Mouse (Mus musculus) midbrain, embryonic 13.5 days (tissue): Measurements from ENCODE around the gene Ralgapa1. TPM values are rescaled to one million over a fixed set of nuclear protein-coding genes. Genes with fewer than 3 reads are reported as not detected.
"Not testable (repeated sequence)": the region's sequence is repeated elsewhere in the genome, so short reads cannot be mapped to it uniquely, and the experiment has no call there.

Experiments
- ATAC-seq: fragments of 200-750 bp; cut with Nextera tagmentation; 2 replicates; pipeline ENCODE4 v1.8.0; 2017; ENCODE audit warnings: mild to moderate bottlenecking, moderate TSS enrichment, moderate library complexity
- H3K27ac ChIP-seq: fragments of 300-500 bp; sonication (generic); 2 replicates; pipeline ENCODE4 v1.5.1; 2015; ENCODE audit warnings: inconsistent platforms, mild to moderate bottlenecking, moderate library complexity
- H3K27me3 ChIP-seq: fragments of 300-500 bp; sonication (generic); 2 replicates; pipeline ENCODE4 v1.6.1; 2015; ENCODE audit warnings: mild to moderate bottlenecking, inconsistent platforms
- H3K36me3 ChIP-seq: fragments of 300-500 bp; sonication (generic); 2 replicates; pipeline ENCODE4 v1.6.1; 2015; ENCODE audit warnings: mild to moderate bottlenecking, inconsistent platforms
- H3K4me1 ChIP-seq: fragments of 300-500 bp; sonication (generic); replicated peaks from 2 replicates; pipeline ENCODE4 v1.6.1; 2015; ENCODE audit warnings: inconsistent platforms
- H3K4me2 ChIP-seq: fragments of 300-500 bp; sonication (generic); replicated peaks from 2 replicates; pipeline ENCODE4 v1.6.1; 2015; ENCODE audit warnings: moderate library complexity, mild to moderate bottlenecking, inconsistent platforms
- H3K4me3 ChIP-seq: fragments of 300-500 bp; sonication (generic); replicated peaks from 2 replicates; pipeline ENCODE4 v1.5.1; 2015; ENCODE audit warnings: mild to moderate bottlenecking, inconsistent platforms
- H3K9ac ChIP-seq: fragments of 300-500 bp; sonication (generic); replicated peaks from 2 replicates; pipeline ENCODE4 v1.6.1; 2015; ENCODE audit warnings: mild to moderate bottlenecking, inconsistent platforms
- H3K9me3 ChIP-seq: fragments of 300-500 bp; sonication (generic); 2 replicates; pipeline ENCODE4 v1.6.1; 2016; ENCODE audit warnings: mild to moderate bottlenecking, inconsistent platforms
- WGBS: fragments of 180-500 bp; shearing (Covaris S2); methylation state at CpG from one replicate; pipeline ENCODE4 v1.1.7; 2015; 5-methylcytosine and 5-hydroxymethylcytosine counted together
- polyA plus RNA-seq: library from polyadenylated mRNA; unstranded; fragments of >200 nt; fragmentation: Nextera tagmentation; extraction: Ambion mirVana; gene quantifications from 2 replicates; pipeline ENCODE4 v1.2.1, GENCODE M21; 2015

The Ralgapa1 gene
- polyA plus RNA-seq, 1 experiment from 2014 or later = 21.8 TPM

DNA sequence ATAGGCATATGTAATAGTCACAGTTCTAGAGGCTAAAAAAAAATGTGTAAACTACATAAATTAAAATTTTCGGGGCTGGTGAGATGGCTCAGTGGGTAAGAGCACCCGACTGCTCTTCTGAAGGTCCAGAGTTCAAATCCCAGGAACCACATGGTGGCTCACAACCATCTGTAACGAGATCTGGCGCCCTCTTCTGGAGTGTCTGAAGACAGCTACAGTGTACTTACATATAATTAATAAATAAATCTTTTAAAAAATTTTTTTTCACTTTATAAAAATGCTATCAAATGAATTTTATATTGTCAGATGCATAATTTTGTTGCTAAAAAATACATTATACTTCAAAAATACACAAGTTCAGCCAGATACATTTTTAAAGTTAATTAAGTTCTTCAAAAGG is 26.5 kb downstream of the Ralgapa1 start:
- 85% methylated on average over 4 of the region's 4 CpGs for WGBS

DNA sequence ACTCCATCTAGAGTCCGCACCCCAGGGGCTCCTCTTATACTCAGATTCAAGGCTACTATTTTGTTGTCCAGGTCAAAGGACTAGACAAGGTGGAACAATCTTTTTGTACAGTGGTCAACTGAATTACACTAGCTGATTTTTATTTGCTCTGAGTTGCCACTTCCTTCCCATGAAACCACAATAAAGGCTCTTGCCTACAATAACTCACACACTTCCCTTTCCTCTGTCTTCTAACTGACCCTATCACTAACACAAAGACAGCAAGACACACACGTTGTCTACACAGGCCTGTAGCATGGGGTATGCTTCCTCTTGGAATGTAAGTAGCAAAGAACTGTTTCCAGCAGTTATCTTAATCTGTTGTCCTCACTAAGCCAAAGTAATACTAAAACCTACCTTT is 35.7 kb downstream of the Ralgapa1 start:
- peaks cover 22% of the 10 kb centered on the region for H3K36me3 ChIP-seq
- H3K9me3 ChIP-seq = no peaks in the 10 kb centered on the region
- H3K27ac ChIP-seq = no peak overlapping the region
- no peak overlapping the region for H3K4me3 ChIP-seq
- H3K9ac ChIP-seq = no peak overlapping the region
- no peaks in the 10 kb centered on the region for H3K4me1 ChIP-seq
- no peak overlapping the region for H3K4me2 ChIP-seq
- no peaks in the 10 kb centered on the region for H3K27me3 ChIP-seq
- whole genome bisulfite sequencing = 91% methylated on average over 2 of the region's 2 CpGs
- no peak for ATAC-seq

More for the DNA sequence above, 26.5 kb downstream of the Ralgapa1 start:
- H3K4me1 ChIP-seq, H3K27ac ChIP-seq, H3K36me3 ChIP-seq, ATAC-seq, H3K4me3 ChIP-seq, H3K9ac ChIP-seq, H3K27me3 ChIP-seq, H3K9me3 ChIP-seq, H3K4me2 ChIP-seq: not testable (repeated sequence)

DNA sequence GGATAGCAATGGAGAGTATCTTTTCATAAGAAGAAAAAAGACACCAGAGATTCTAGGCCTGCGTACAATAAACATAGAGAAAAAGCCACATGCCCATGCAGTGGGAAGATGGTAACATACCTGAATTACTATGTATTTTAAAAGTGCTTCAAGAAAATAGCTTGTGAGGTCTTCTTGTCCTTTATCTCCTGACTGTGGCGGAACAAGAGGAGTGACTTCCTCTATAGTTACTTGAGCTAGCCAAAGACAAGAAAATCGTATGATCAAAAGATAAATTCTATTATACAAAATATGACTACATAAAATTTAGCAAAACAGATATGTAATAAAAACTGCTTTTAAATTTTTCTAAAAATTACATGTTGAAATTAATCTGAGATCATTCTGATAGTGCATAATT is 38.3 kb downstream of the Ralgapa1 start:
- no peak for ATAC-seq
- H3K27me3 ChIP-seq = no peaks in the 10 kb centered on the region
- peaks cover 22% of the 10 kb centered on the region for H3K36me3 ChIP-seq
- no peak overlapping the region for H3K9ac ChIP-seq
- H3K27ac ChIP-seq = no peak overlapping the region
- H3K4me3 ChIP-seq = no peak overlapping the region
- WGBS = 98% methylated on average over 3 of the region's 3 CpGs
- H3K4me1 ChIP-seq = no peaks in the 10 kb centered on the region
- H3K9me3 ChIP-seq = no peaks in the 10 kb centered on the region
- no peak overlapping the region for H3K4me2 ChIP-seq

DNA sequence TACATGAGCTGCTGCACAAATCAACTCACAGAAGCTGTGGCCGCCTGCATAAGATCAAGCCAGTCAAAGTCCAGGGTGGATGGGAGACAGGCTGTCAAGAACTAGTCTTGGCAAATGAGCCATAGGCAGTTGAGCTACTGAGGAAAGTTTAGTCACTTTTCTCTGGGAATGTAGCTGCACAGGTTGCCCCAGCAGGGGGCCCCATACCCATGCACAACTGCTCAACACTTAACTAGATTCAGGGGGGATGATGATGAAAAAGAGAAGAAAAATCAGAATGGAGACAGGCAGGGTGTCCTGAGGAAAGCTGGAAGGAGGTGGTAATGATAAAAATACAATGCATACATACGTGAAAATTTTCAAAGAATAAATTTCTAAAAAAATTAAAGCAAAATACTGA is 42.7 kb downstream of the Ralgapa1 start:
- WGBS = 91% methylated on average over 2 of the region's 2 CpGs
- H3K9me3 ChIP-seq = no peaks in the 10 kb centered on the region
- no peak overlapping the region for H3K27ac ChIP-seq
- H3K4me1 ChIP-seq = no peaks in the 10 kb centered on the region
- H3K4me3 ChIP-seq = no peak overlapping the region
- H3K9ac ChIP-seq = no peak overlapping the region
- H3K36me3 ChIP-seq = peaks cover 23% of the 10 kb centered on the region
- no peaks in the 10 kb centered on the region for H3K27me3 ChIP-seq
- ATAC-seq = no peak
- no peak overlapping the region for H3K4me2 ChIP-seq

DNA sequence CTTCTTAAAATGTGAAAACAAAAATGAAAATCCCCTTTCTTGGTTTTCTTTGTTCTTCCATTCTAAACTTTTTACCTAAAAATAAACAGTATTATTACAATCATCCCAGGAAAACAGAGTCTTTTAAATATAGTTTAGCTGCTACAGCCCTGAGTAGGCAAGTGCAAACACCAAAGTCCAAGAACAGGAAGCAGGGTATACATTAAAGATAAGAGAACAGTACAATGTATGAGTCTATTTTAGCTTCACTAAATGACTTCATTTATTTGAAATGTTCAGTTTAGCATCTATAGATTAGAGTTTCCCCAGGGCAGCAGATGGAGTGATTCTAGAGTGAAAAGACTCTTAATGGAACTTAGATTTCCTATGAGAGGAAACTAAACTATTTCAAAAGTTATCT is 43.6 kb downstream of the Ralgapa1 start:
- peaks cover 20% of the 10 kb centered on the region for H3K36me3 ChIP-seq
- H3K27ac ChIP-seq = no peak overlapping the region

DNA sequence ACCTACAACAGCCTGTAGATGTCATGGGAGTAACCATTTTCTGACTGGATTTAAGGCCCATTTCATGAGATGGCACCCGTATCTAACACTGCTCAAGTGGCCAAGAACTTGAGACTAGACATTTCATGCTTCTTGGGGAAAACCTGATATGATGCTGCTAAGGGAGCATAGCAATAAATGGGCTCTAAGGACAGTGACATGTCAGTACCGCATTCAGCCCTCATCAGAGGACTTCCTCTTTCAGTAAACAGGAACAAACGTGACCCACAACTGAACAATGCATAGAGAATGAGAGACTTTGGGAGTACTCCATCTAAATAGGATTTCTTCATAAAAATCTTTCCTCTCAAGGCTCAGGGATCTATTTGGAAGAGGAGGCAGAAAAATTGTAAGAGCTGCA is 46.7 kb downstream of the Ralgapa1 start:
- H3K9me3 ChIP-seq = no peaks in the 10 kb centered on the region
- no peak overlapping the region for H3K4me3 ChIP-seq
- no peaks in the 10 kb centered on the region for H3K4me1 ChIP-seq
- no peaks in the 10 kb centered on the region for H3K27me3 ChIP-seq
- peaks cover 17% of the 10 kb centered on the region for H3K36me3 ChIP-seq
- ATAC-seq = no peak
- 92% methylated on average over 3 of the region's 3 CpGs for WGBS
- no peak overlapping the region for H3K9ac ChIP-seq
- H3K4me2 ChIP-seq = no peak overlapping the region
- no peak overlapping the region for H3K27ac ChIP-seq

More for the DNA sequence above, 43.6 kb downstream of the Ralgapa1 start:
- Histone ChIP-seq H3K4me3 (no peak overlapping the region), H3K9ac (no peak overlapping the region), H3K4me1 (no peaks in the 10 kb centered on the region), H3K27me3 (no peaks in the 10 kb centered on the region), H3K9me3 (no peaks in the 10 kb centered on the region), H3K4me2 (no peak overlapping the region)
- no peak for ATAC-seq

DNA sequence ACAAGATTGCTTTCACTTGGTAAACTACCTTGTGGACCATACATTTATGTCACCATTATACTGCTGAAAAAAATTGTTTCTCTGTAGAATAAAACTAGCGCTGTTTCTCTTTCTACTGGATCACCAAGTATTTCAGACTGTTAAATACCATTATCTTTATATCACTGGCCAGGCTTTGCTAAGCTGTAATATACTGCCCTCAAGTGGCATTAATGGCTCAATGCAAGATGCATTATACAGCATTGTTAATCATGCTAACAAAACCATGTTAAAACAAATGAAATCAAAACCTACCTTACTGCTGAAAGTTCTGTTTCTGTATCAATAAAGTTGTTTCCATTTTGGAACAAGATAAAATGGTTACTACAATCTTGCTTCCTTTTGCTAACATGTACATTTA is 100.6 kb downstream of the Ralgapa1 start:
- Histone ChIP-seq H3K27me3 (no peaks in the 10 kb centered on the region), H3K9me3 (no peaks in the 10 kb centered on the region), H3K4me2 (no peak overlapping the region), H3K4me3 (no peak overlapping the region), H3K4me1 (no peaks in the 10 kb centered on the region), H3K36me3 (peaks cover 33% of the 10 kb centered on the region), H3K9ac (no peak overlapping the region), H3K27ac (no peak overlapping the region)
- ATAC-seq = no peak
- 64% methylated on average over 1 of the region's 1 CpGs for WGBS

DNA sequence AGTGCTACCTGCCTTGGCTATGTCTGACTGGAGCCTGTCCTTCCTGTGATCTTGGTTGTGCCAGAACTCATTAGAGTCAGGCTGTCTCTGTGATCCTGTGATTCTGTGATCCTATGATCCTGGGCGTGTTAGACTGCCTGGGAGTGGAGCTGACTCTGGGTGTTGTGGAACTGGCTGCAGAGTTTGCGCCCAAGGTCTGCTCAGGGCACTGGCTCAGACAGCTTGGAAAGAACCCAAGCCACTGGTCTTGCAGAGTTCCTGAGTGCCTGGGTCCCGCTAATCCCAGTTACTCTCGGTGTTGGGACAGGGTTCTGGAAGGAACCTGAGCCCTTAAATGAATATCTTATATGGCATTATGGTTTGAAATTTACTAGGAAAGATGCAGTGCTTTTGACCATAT is 115.1 kb downstream of the Ralgapa1 start:
- Histone ChIP-seq H3K36me3 (peaks cover 43% of the 10 kb centered on the region), H3K4me3 (no peak overlapping the region), H3K27me3 (no peaks in the 10 kb centered on the region), H3K27ac (no peak overlapping the region), H3K4me2 (no peak overlapping the region), H3K9ac (no peak overlapping the region), H3K4me1 (no peaks in the 10 kb centered on the region), H3K9me3 (no peaks in the 10 kb centered on the region)
- 97% methylated on average over 4 of the region's 4 CpGs for WGBS
- no peak for ATAC-seq

DNA sequence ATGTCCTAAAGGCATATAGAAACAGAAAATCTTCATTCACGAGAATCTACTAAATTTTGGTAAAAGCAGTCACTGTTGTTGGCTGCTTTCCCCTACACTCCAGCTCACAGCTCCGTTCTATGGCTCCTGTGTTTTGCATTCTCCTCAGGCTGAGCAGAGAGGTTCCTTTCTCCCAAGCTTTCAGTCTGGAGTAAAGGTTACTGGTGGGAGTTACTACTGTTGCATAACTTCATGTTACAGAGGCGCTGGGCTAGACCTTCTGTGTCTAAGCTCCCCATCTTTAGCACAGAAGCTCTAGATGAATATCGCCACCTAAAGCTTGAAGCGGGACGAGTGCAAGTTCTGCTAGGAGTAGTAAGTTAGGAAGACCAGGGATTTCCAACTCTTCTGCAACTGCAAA is 154.3 kb downstream of the Ralgapa1 start:
- no peak overlapping the region for H3K9ac ChIP-seq
- no peaks in the 10 kb centered on the region for H3K27me3 ChIP-seq
- H3K4me1 ChIP-seq = no peaks in the 10 kb centered on the region
- H3K36me3 ChIP-seq = peaks cover 8% of the 10 kb centered on the region
- H3K4me3 ChIP-seq = no peak overlapping the region
- H3K4me2 ChIP-seq = no peak overlapping the region
- no peaks in the 10 kb centered on the region for H3K9me3 ChIP-seq
- H3K27ac ChIP-seq = no peak overlapping the region
- no peak for ATAC-seq
- WGBS = 90% methylated on average over 6 of the region's 6 CpGs

DNA sequence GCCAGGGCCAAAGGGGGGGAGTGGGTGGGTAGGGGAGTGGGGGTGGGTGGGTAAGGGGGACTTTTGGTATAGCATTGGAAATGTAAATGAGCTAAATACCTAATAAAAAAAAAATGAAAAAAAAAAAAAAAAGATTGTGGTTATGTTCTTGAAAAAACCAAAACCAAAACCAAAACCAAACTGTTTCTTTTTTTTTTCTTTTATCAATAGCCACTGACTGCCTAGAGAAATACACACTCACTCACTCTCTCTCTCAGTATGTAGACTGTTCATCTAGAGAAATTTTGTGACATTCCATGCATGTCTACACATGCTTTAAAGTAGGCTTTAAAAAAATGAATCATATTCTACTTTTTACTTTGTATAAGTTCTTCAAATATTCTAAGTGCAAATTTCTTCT is 157.8 kb downstream of the Ralgapa1 start:
- not testable (repeated sequence) for H3K27me3 ChIP-seq, H3K27ac ChIP-seq, H3K9ac ChIP-seq, H3K4me1 ChIP-seq, H3K4me2 ChIP-seq, H3K4me3 ChIP-seq, H3K9me3 ChIP-seq, ATAC-seq
- H3K36me3 ChIP-seq = peaks cover 12% of the 10 kb centered on the region

DNA sequence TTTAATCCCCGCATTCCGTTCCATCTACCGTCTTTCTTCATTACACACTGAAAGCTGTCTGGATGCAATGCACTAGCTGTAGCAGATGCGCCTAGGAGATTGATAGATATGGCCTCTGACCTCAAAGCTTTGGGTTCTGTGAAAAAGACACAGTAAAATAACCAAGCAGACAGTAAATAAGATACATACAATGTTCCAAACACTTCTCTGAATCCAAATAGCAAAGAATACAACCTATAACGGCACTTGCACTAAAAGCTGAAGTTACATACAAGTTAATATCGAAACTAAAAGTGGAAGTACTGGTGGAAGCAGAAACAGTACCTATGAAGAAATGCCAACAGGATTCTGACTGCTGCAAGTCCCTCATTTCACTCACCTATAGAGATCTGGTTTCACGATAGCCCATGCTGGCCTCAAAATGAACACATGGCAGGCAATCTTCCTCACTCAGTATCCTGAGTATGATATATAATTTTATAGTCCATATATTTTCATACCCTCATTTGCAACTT is 172.9 kb downstream of the Ralgapa1 start:
- Histone ChIP-seq H3K4me2 (no peak overlapping the region), H3K9ac (no peak overlapping the region), H3K4me1 (no peaks in the 10 kb centered on the region), H3K27me3 (no peaks in the 10 kb centered on the region), H3K4me3 (no peak overlapping the region), H3K9me3 (no peaks in the 10 kb centered on the region), H3K27ac (no peak overlapping the region), H3K36me3 (peaks cover 3% of the 10 kb centered on the region; the same call in 1 of the 2 replicates)
- 93% methylated on average over 7 of the region's 7 CpGs for WGBS
- no peak for ATAC-seq

DNA sequence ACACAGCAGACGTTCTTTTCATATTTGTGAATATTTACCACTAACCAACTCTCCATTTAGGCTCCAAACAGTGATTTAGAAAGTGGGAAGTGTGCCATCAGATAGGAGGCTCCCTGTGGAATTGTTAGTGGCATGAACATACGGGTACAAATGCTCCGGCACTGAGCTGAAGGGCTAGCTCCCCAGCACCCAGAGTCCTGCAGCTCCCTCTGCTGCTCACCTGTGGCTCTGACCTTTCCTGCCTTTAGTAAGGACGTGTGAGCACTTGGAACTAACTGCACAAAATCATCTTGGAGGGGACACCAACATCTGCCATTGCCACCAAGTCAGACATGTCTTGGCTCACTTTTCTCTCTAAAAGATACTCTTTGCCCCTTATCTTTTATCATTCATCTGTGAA is 194.3 kb downstream of the Ralgapa1 start:
- Histone ChIP-seq H3K4me1 (peaks cover 9% of the 10 kb centered on the region), H3K4me2 (no peak overlapping the region), H3K27me3 (no peaks in the 10 kb centered on the region), H3K4me3 (no peak overlapping the region), H3K9me3 (no peaks in the 10 kb centered on the region), H3K9ac (no peak overlapping the region), H3K27ac (no peak overlapping the region), H3K36me3 (no peaks in the 10 kb centered on the region)
- 31% methylated on average over 4 of the region's 4 CpGs for WGBS
- no peak for ATAC-seq

DNA sequence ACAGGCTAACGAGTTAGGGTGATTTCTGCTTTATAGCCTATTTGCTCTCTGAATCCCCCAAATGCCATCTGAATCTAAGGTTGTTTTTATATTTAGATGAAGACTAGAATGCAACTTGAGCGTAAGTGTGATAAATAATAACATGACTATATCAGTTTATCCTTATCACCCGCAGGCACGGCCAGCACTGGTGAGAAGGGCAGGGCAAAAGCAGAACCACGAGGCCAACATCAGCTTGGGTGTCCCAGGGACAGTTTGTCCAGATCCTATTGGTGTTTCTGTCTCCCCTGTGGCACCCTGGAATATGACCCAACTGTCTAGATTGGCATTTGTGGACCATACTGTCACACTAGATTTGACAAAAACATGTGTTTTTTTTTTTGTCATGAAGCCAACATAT is 197.7 kb downstream of the Ralgapa1 start:
- WGBS = 83% methylated on average over 5 of the region's 5 CpGs
- ATAC-seq = no peak

More for the DNA sequence above, 197.7 kb downstream of the Ralgapa1 start:
- Histone ChIP-seq H3K27ac (no peak overlapping the region), H3K4me2 (no peak overlapping the region), H3K4me3 (no peak overlapping the region), H3K4me1 (peaks cover 14% of the 10 kb centered on the region), H3K9me3 (no peaks in the 10 kb centered on the region), H3K36me3 (no peaks in the 10 kb centered on the region), H3K9ac (no peak overlapping the region), H3K27me3 (no peaks in the 10 kb centered on the region)
